Mouse (Mus musculus): ENCODE measurements at regions not wholly inside any gene's neighbourhood (a gene's known extent, or its start where the extent isn't known, plus 50 kb on each side); places are given as distances from the start of the nearest gene placed in this dataset.

GRCm38 (mm10) chr13:30600194-30600593 is 55.0 kb upstream of the Uqcrfs1 start:
- DNase-seq = no peak

- no peak for DNase-seq
Measured at GRCm38 (mm10) chr13:30600625-30601407, 55.7 kb upstream of the Uqcrfs1 start.

GRCm38 (mm10) chr13:30603936-30604335 is 55.9 kb upstream of the Dusp22 start:
- DNase-seq = peak; percentile 2 to 36

GRCm38 (mm10) chr13:30607343-30607742 is 52.5 kb upstream of the Dusp22 start:
- no peak for DNase-seq

- DNase-seq = no peak
Measured at GRCm38 (mm10) chr13:30607881-30608280, 51.9 kb upstream of the Dusp22 start.

- no peak for DNase-seq
Measured at GRCm38 (mm10) chr13:30609784-30610183, 50.0 kb upstream of the Dusp22 start.
